Mouse (Mus musculus) hindbrain, postnatal 0 days (tissue): Measurements from ENCODE around the gene Polr1e. TPM values are rescaled to one million over a fixed set of nuclear protein-coding genes. Genes with fewer than 3 reads are reported as not detected.

Experiments used
- ATAC-seq: fragments of 200-750 bp; cut with Nextera tagmentation; 2 replicates; pipeline ENCODE4 v1.8.0; 2017; ENCODE audit warnings: mild to moderate bottlenecking, moderate TSS enrichment, moderate library complexity
- DNase-seq: peaks from one replicate; pipeline ENCODE4 v3.0.0-alpha.2; 2015; ENCODE audit warnings: low spot score
- H3K27ac ChIP-seq: fragments of 300-500 bp; sonication (generic); 2 replicates; pipeline ENCODE4 v1.5.1; 2014; ENCODE audit warnings: mild to moderate bottlenecking
- H3K27me3 ChIP-seq: fragments of 300-500 bp; sonication (generic); 2 replicates; pipeline ENCODE4 v1.6.1; 2014; ENCODE audit warnings: low read length, mixed read lengths; ENCODE audit not compliant: insufficient read depth
- H3K36me3 ChIP-seq: fragments of 300-500 bp; sonication (generic); 2 replicates; pipeline ENCODE4 v1.6.1; 2014; ENCODE audit warnings: low read length, mixed read lengths; ENCODE audit not compliant: insufficient read depth
- H3K4me1 ChIP-seq: fragments of 300-500 bp; sonication (generic); 2 replicates; pipeline ENCODE4 v1.6.1; 2014; ENCODE audit warnings: antibody characterized with exemption, low read length, mixed read lengths; ENCODE audit not compliant: insufficient read depth
- H3K4me2 ChIP-seq: fragments of 300-500 bp; sonication (generic); 2 replicates; pipeline ENCODE4 v1.6.1; 2014; ENCODE audit warnings: low read depth, mild to moderate bottlenecking, low read length, moderate library complexity, mixed read lengths
- H3K4me3 ChIP-seq: fragments of 300-500 bp; sonication (generic); 2 replicates; pipeline ENCODE4 v1.5.1; 2014; ENCODE audit warnings: low read length
- H3K9ac ChIP-seq: fragments of 300-500 bp; sonication (generic); replicated peaks from 2 replicates; pipeline ENCODE4 v1.6.1; 2014; ENCODE audit warnings: mild to moderate bottlenecking, low read length, moderate library complexity, mixed read lengths
- H3K9me3 ChIP-seq: fragments of 300-500 bp; sonication (generic); 2 replicates; pipeline ENCODE4 v1.6.1; 2016; ENCODE audit warnings: low read length, mixed read lengths
- CTCF ChIP-seq: IDR thresholded peaks from 2 replicates; pipeline ENCODE4 v1.5.1; 2016; ENCODE audit warnings: antibody characterized with exemption, control low read depth, low read depth
- WGBS: fragments of 180-500 bp; shearing (Covaris S2); extraction: QIAGEN DNeasy Blood & Tissue Kit; methylation state at CpG from one replicate; pipeline ENCODE4 v1.1.7; 2014; 5-methylcytosine and 5-hydroxymethylcytosine counted together
- polyA plus RNA-seq: library from polyadenylated mRNA; unstranded; fragments of >200 nt; fragmentation: Nextera tagmentation; extraction: Ambion mirVana; gene quantifications from 2 replicates; pipeline ENCODE4 v1.2.1, GENCODE M21; 2015
- total RNA-seq: library from RNA; depleted of rRNA; stranded (reverse); fragments of >200 nt; gene quantifications from 2 replicates; pipeline ENCODE4 v1.2.3, GENCODE M21; 2014; rRNA removed

Polr1e gene
- total RNA-seq: 3.4 and 8.2 TPM in 2 replicates
- 25.7 and 27.2 TPM in 2 replicates for polyA plus RNA-seq

DNA sequence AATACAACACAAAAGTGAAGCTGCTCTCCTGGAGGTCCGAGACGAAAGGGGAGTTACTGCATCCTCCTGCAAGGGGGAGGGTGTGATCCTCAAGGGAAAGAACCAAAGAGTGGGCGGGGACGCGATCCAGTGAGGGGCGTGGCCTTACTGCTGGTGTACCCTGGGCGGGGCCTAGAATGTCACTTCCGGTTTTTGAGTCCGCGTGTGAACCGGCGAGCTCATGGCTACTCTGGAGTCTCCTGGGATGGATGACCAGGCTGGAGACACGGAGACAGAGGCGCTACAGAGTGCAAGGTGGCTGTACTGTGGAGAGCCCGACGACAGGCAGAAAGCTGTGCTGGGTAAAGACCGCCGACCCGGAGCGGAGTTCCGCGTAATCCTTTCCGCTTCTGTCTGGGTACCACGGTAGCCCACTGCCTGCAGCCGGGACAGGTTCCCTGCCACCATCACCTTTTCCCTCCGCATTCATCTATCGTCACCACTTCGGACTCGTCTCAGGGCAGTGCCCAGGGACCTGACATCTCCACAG, at the start of gene Polr1e:
TSS of gene Polr1e (plus strand) at position 132 of the 529 bp plus-strand sequence.
- peak within 1 kb of the TSS; percentile 93 for H3K4me2 ChIP-seq
- H3K27me3 ChIP-seq: no peaks in the 10 kb centered on the region
- WGBS: under 1% methylated on average over 29 of the region's 29 CpGs
- peak; percentile 85 for ATAC-seq
- peaks cover 10% of the 10 kb centered on the region; the same call in 1 of the 2 replicates for H3K36me3 ChIP-seq
- peak within 1 kb of the TSS; percentile 66 for H3K9ac ChIP-seq
- peak; percentile 92 for DNase-seq
- H3K4me3 ChIP-seq: peak within 1 kb of the TSS; percentile 77
- 0 out of 2 replicates have a peak, but pooled peaks have one; percentile 3 for TF ChIP-seq CTCF
- peaks cover 10% of the 10 kb centered on the region; the same call in 1 of the 2 replicates for H3K4me1 ChIP-seq
- H3K27ac ChIP-seq: no peak within 1 kb of the TSS; the same call in 1 of the 2 replicates
- H3K9me3 ChIP-seq: no peaks in the 10 kb centered on the region

DNA sequence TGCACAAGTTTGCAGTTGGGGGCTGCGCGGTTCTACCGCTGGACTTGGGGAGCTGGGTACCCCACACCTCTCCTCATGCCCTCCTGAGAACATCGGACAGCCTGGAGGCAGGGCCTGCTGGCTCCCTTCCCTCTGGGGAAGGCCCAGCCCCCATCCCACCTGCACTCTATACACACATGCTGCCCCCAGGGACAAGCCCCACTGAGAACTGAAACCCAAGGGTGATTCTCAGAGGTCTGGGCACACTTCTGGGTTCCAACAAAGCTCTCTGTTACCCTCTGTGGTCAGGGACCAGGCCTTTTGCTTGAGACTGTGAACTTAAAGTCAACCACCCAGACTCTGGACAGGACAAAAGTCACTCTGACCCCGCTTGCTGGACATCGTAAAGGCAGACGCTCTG, 48.3 kb upstream of the Polr1e start:
- 92% methylated on average over 7 of the region's 7 CpGs for WGBS
- DNase-seq (no peak), ATAC-seq (no peak)

DNA sequence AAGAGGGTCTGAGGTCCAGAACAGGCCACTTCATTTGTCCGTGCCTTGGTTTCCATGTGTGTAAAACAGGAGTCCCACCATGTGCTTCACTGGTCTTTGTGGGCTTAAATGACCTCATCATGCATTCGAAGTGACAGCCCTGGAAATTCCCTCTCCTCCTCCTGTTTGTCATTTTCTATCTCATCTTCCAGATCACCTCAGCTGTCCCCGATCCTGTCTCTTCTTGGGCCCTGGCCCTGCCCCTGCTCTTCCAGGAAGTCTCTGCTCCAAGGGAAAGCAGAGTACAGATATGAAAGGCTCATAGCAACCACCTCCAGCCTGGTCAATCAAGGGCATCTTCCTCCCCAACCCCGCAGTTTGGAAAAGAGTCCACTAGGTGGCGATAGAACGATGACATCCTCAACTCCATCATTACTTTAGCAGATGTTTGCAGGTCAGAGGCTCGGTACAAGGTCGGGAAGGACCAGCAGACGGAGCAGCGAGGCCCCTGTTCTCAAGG, 47.7 kb upstream of the Polr1e start:
- DNase-seq (peak; percentile 66), ATAC-seq (no peak)
- Histone ChIP-seq H3K27me3 (no peaks in the 10 kb centered on the region), H3K36me3 (no peaks in the 10 kb centered on the region), H3K4me1 (peaks cover 3% of the 10 kb centered on the region), H3K9ac (no peak overlapping the region), H3K9me3 (no peaks in the 10 kb centered on the region), H3K4me2 (no peak overlapping the region), H3K4me3 (no peak overlapping the region), H3K27ac (no peak overlapping the region)
- WGBS: 19% methylated on average over 10 of the region's 10 CpGs
- peak; percentile 82 for TF ChIP-seq CTCF

More for the DNA sequence above, 48.3 kb upstream of the Polr1e start:
- Histone ChIP-seq H3K9me3 (no peaks in the 10 kb centered on the region), H3K4me3 (no peak overlapping the region), H3K4me1 (peaks cover 3% of the 10 kb centered on the region), H3K27me3 (no peaks in the 10 kb centered on the region), H3K27ac (no peak overlapping the region), H3K4me2 (no peak overlapping the region), H3K9ac (no peak overlapping the region), H3K36me3 (no peaks in the 10 kb centered on the region)
- TF ChIP-seq CTCF: no peak

- no peaks in the 10 kb centered on the region for H3K27me3 ChIP-seq
- H3K27ac ChIP-seq: peak overlapping the region; percentile 26; the same call in 1 of the 2 replicates
- WGBS: 12% methylated on average over 9 of the region's 9 CpGs
- H3K36me3 ChIP-seq: no peaks in the 10 kb centered on the region
- no peaks in the 10 kb centered on the region for H3K9me3 ChIP-seq
- 0 out of 2 replicates have a peak overlapping the region, but pooled peaks have one; percentile 24 for H3K9ac ChIP-seq
- no peak overlapping the region for H3K4me3 ChIP-seq
- peaks cover 3% of the 10 kb centered on the region for H3K4me1 ChIP-seq
- ATAC-seq (peak; percentile 81), DNase-seq (peak; percentile 90)
- TF ChIP-seq CTCF: peak; percentile 96
- peak overlapping the region; percentile 35 for H3K4me2 ChIP-seq
Observed at GRCm38 (mm10) chr4:44973450-44973849, 44.9 kb upstream of the Polr1e start.

GRCm38 (mm10) chr4:44973871-44974270, 44.5 kb upstream of the Polr1e start:
- TF ChIP-seq CTCF: no peak
- Histone ChIP-seq H3K9ac (0 out of 2 replicates have a peak overlapping the region, but pooled peaks have one; percentile 24), H3K27me3 (no peaks in the 10 kb centered on the region), H3K4me1 (peaks cover 3% of the 10 kb centered on the region), H3K36me3 (no peaks in the 10 kb centered on the region), H3K4me3 (no peak overlapping the region), H3K4me2 (peak overlapping the region; percentile 35), H3K27ac (peak overlapping the region; percentile 26; the same call in 1 of the 2 replicates), H3K9me3 (no peaks in the 10 kb centered on the region)
- DNase-seq: no peak
- 57% methylated on average over 13 of the region's 14 CpGs for WGBS
- ATAC-seq: peak; percentile 44

DNA sequence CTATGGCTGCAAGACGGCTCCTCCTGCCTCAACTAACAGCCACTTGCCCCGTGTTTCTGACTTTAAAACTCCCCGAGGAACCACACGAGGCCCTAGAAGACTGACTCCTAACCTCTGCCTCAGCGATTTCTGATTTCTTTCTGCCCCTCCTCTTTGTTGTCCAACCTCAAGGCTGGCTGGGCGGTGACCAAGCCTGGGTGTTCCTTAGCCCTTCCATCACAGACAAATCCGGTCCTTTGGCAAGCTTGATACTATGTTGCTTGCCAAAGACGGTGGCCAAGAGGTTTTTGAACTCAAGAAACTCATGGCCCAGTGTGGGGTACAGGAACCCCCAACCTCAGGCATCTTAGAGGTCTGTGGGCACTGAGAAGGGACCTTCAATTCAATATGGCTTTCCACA, 44.1 kb upstream of the Polr1e start:
- no peaks in the 10 kb centered on the region for H3K36me3 ChIP-seq
- peaks cover 3% of the 10 kb centered on the region for H3K4me1 ChIP-seq
- DNase-seq (no peak), ATAC-seq (no peak)
- 72% methylated on average over 8 of the region's 8 CpGs for WGBS
- H3K27ac ChIP-seq: no peak overlapping the region
- H3K4me2 ChIP-seq: no peak overlapping the region
- no peak overlapping the region for H3K9ac ChIP-seq
- TF ChIP-seq CTCF: no peak
- no peaks in the 10 kb centered on the region for H3K9me3 ChIP-seq
- H3K4me3 ChIP-seq: no peak overlapping the region
- H3K27me3 ChIP-seq: no peaks in the 10 kb centered on the region

DNA sequence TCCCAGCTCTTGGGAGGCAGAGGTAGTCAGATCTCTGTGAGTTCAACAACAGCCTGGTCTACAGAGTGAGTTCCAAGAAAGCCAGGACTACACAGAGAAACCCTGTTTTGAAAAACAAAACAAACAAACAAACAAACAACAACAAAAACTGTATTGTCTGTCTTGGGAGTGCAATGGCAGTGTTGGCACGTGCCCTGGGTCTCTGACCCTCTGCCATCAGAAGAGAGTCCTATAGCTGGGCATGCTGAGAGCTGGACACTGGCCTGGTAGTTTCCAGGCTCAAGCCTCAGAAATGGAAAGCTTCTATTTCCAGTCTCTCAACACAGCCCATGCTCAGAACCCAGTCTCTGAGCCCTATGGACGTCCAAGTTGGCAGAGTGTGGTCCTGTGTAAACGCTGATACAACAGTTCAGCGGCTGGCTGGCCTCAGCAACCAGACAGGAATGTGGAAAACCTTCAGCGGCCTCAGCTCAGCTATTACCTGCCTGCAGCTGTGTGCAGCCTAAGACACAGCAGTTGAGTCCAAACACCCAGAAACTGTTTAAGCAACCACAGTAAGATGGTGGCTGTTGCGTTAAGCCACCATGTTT, 42.3 kb upstream of the Polr1e start:
- Histone ChIP-seq H3K4me3 (no peak overlapping the region), H3K27me3 (no peaks in the 10 kb centered on the region), H3K36me3 (no peaks in the 10 kb centered on the region), H3K9ac (no peak overlapping the region), H3K27ac (no peak overlapping the region), H3K9me3 (no peaks in the 10 kb centered on the region), H3K4me1 (peaks cover 3% of the 10 kb centered on the region), H3K4me2 (no peak overlapping the region)
- 64% methylated on average over 6 of the region's 6 CpGs for WGBS
- TF ChIP-seq CTCF: no peak
- no peak for DNase-seq
- ATAC-seq: no peak
